Mouse (Mus musculus) left cerebral cortex, adult 18-20 months (tissue): ENCODE results near the gene Zdhhc19. TPM values are rescaled to one million over a fixed set of nuclear protein-coding genes. Genes with fewer than 3 reads are reported as not detected.
"Not testable (repeated sequence)": the region's sequence is repeated elsewhere in the genome, so short reads cannot be mapped to it uniquely, and the experiment has no call there.

Source experiments
- DNase-seq, 2 experiments: peaks; one replicate each; pipeline ENCODE4 v3.0.0; 2021 to 2022; ENCODE audit warnings: low spot score in 2 of 2, mixed read lengths in 1 of 2
- total RNA-seq, 2 experiments: library from RNA; stranded (reverse); gene quantifications; 2 replicates each; pipeline ENCODE4 v1.2.3; 2021

Zdhhc19 gene
- total RNA-seq, 2 experiments from 2014 or later, result not detected

GRCm38 (mm10) chr16:32487234-32488111, 8.6 kb upstream of the Zdhhc19 start, which contains the start of gene Slc51a:
Gene Slc51a (minus strand): TSS chr16:32487879.
- no peak for DNase-seq

- DNase-seq, result no peak
Observed at GRCm38 (mm10) chr16:32488939-32489338, 7.1 kb upstream of the Zdhhc19 start.

GRCm38 (mm10) chr16:32494371-32494770, 1.7 kb upstream of the Zdhhc19 start:
- not testable (repeated sequence) for DNase-seq

GRCm38 (mm10) chr16:32498996-32499395, 2.9 kb downstream of the Zdhhc19 start:
- DNase-seq, result no peak

- DNase-seq, result peak; percentile 88 to 93
Observed at GRCm38 (mm10) chr16:32499430-32500037, 3.5 kb downstream of the Zdhhc19 start.

- no peak for DNase-seq
Observed at GRCm38 (mm10) chr16:32501459-32501858, 5.4 kb downstream of the Zdhhc19 start.

- DNase-seq, result no peak
Observed at GRCm38 (mm10) chr16:32502621-32503335, 6.7 kb downstream of the Zdhhc19 start.

GRCm38 (mm10) chr16:32503633-32504032, 7.6 kb downstream of the Zdhhc19 start:
- DNase-seq, result no peak

GRCm38 (mm10) chr16:32506298-32506697, 10.2 kb downstream of the Zdhhc19 start:
- DNase-seq, result no peak

GRCm38 (mm10) chr16:32506868-32507267, 10.8 kb downstream of the Zdhhc19 start:
- DNase-seq, result no peak

GRCm38 (mm10) chr16:32507407-32507806, 11.3 kb downstream of the Zdhhc19 start:
- DNase-seq, result peak; percentile 63 to 73

- no peak for DNase-seq
Observed at GRCm38 (mm10) chr16:32508035-32508434, 12.0 kb downstream of the Zdhhc19 start.

GRCm38 (mm10) chr16:32508506-32509065, 12.5 kb downstream of the Zdhhc19 start:
- DNase-seq, result no peak

- DNase-seq, result no peak
Observed at GRCm38 (mm10) chr16:32509066-32509942, 13.2 kb downstream of the Zdhhc19 start.

GRCm38 (mm10) chr16:32510399-32511337, 14.6 kb downstream of the Zdhhc19 start:
- DNase-seq, result no peak

- DNase-seq, result no peak
Observed at GRCm38 (mm10) chr16:32511338-32511734, 15.3 kb downstream of the Zdhhc19 start.

- DNase-seq, result no peak
Observed at GRCm38 (mm10) chr16:32511827-32512490, 15.9 kb downstream of the Zdhhc19 start.

GRCm38 (mm10) chr16:32512921-32513320, 16.9 kb downstream of the Zdhhc19 start:
- no peak for DNase-seq

- no peak for DNase-seq
Observed at GRCm38 (mm10) chr16:32513401-32513800, 17.3 kb downstream of the Zdhhc19 start.
